12 mouse cellular contexts compared by ENCODE assay signal in the genomic region with DNA sequence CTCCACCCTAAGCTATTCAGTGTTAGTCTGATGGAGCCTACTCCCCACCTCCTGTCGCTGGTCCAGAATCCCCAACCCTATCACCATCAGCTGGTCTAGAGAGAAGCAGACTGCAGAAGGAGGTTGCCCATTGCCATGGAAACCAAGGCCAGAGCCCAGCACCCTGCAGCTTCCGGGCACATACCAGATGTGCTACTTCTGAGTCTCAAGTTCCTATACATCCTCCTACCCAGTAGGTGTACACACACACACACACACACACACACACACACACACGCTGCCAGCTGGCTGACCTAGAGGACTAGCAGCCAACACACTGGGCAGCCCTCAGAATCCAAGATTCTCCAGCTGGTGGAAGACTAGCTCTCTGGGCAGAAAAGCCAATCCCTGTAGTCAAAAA.
DNase-seq lines count a peak whose midpoint lies in the region; ATAC-seq lines count a peak whose summit lies in the region.
"Had no signal": no experiment of that assay in that cellular context is flagged by ENCODE, and none has a peak within 500 bp of the region (broad histone marks: within the 10 kb centered on the region; RNA-seq: fewer than 3 reads in every experiment).

No protein-coding gene starts in this region.

- 40% methylated on average over 3 of the region's 3 CpGs for WGBS in hindbrain, embryonic 15.5 days
- WGBS in midbrain, embryonic 16.5 days: 65% methylated on average over 3 of the region's 3 CpGs
- WGBS in kidney, embryonic 14.5 days: 73% methylated on average over 3 of the region's 3 CpGs

- H3K9me3 ChIP-seq in hindbrain, embryonic 15.5 days: no peaks in the 10 kb centered on the region
- H3K9me3 ChIP-seq in midbrain, embryonic 16.5 days (replicated peaks; ENCODE audit: control insufficient read depth, low read length, poor library complexity, severe bottlenecking): no peaks in the 10 kb centered on the region
- H3K9me3 ChIP-seq in kidney, embryonic 14.5 days (ENCODE audit: control insufficient read depth, low read length): no peaks in the 10 kb centered on the region
- H3K9me3 ChIP-seq: embryonic facial prominence, embryonic 12.5 days had no signal

- H3K27ac ChIP-seq in hindbrain, embryonic 15.5 days (replicated peaks): peak overlapping the region; percentile 53
- H3K27ac ChIP-seq in midbrain, embryonic 16.5 days (ENCODE audit: low read length): peak overlapping the region; percentile 20; the same call in 1 of the 2 replicates
- no peak overlapping the region for H3K27ac ChIP-seq in kidney, embryonic 14.5 days (ENCODE audit: low read depth, low read length)
- H3K27ac ChIP-seq: embryonic facial prominence, embryonic 12.5 days had no signal

- H3K36me3 ChIP-seq in hindbrain, embryonic 15.5 days: no peaks in the 10 kb centered on the region
- H3K36me3 ChIP-seq in midbrain, embryonic 16.5 days (ENCODE audit: control insufficient read depth, insufficient read depth, low read length): no peaks in the 10 kb centered on the region
- no peaks in the 10 kb centered on the region for H3K36me3 ChIP-seq in kidney, embryonic 14.5 days (ENCODE audit: control insufficient read depth, insufficient read depth, low read length)
- H3K36me3 ChIP-seq: embryonic facial prominence, embryonic 12.5 days had no signal

- peaks cover 38% of the 10 kb centered on the region for H3K4me1 ChIP-seq in hindbrain, embryonic 15.5 days (replicated peaks)
- peaks cover 14% of the 10 kb centered on the region for H3K4me1 ChIP-seq in midbrain, embryonic 16.5 days (ENCODE audit: control insufficient read depth, insufficient read depth, low read length)
- no peaks in the 10 kb centered on the region for H3K4me1 ChIP-seq in kidney, embryonic 14.5 days (ENCODE audit: control insufficient read depth, insufficient read depth, low read length)
- H3K4me1 ChIP-seq: embryonic facial prominence, embryonic 12.5 days had no signal

- no peaks in the 10 kb centered on the region for H3K27me3 ChIP-seq in hindbrain, embryonic 15.5 days
- no peaks in the 10 kb centered on the region for H3K27me3 ChIP-seq in midbrain, embryonic 16.5 days (ENCODE audit: control insufficient read depth, insufficient read depth, low read depth, low read length)
- no peaks in the 10 kb centered on the region for H3K27me3 ChIP-seq in kidney, embryonic 14.5 days (ENCODE audit: control insufficient read depth, insufficient read depth, low read length)
- H3K27me3 ChIP-seq: embryonic facial prominence, embryonic 12.5 days had no signal

- H3K9ac ChIP-seq in hindbrain, embryonic 15.5 days: no peak overlapping the region
- no peak overlapping the region for H3K9ac ChIP-seq in midbrain, embryonic 16.5 days (ENCODE audit: low read depth, low read length)
- H3K9ac ChIP-seq in kidney, embryonic 14.5 days (ENCODE audit: low read depth, low read length): no peak overlapping the region
- H3K9ac ChIP-seq: embryonic facial prominence, embryonic 12.5 days had no signal

- no peak overlapping the region for H3K4me2 ChIP-seq in hindbrain, embryonic 15.5 days
- no peak overlapping the region for H3K4me2 ChIP-seq in midbrain, embryonic 16.5 days (ENCODE audit: low read length)
- H3K4me2 ChIP-seq in kidney, embryonic 14.5 days (replicated peaks; ENCODE audit: low read depth, low read length): no peak overlapping the region
- H3K4me2 ChIP-seq: embryonic facial prominence, embryonic 12.5 days had no signal

- no peak overlapping the region for H3K4me3 ChIP-seq in hindbrain, embryonic 15.5 days
- no peak overlapping the region for H3K4me3 ChIP-seq in midbrain, embryonic 16.5 days (ENCODE audit: low read depth, low read length)
- H3K4me3 ChIP-seq in kidney, embryonic 14.5 days (ENCODE audit: low read length): no peak overlapping the region
- H3K4me3 ChIP-seq: embryonic facial prominence, embryonic 12.5 days had no signal

- DNase-seq in layer of hippocampus, adult 11-12 months (ENCODE audit: low spot score): peak; percentile 24
- no peak for DNase-seq in layer of hippocampus, adult 9-11 months
- peak; percentile 58 for DNase-seq in cerebellum, adult 9-10 months
- DNase-seq in urinary bladder, adult 18-20 months (ENCODE audit: low spot score in 2 of 2): no peak
- DNase-seq in embryo, embryonic 10.5 days (ENCODE audit: low spot score): no peak
- DNase-seq: gastrocnemius, postnatal 25 days; lung, adult 2 months had no signal

- peak; percentile 66 for ATAC-seq in hindbrain, embryonic 15.5 days (ENCODE audit: low FRiP score, low read depth)
- peak; percentile 68; the same call in 1 of the 2 replicates for ATAC-seq in midbrain, embryonic 16.5 days
- no peak for ATAC-seq in kidney, embryonic 14.5 days (ENCODE audit: low FRiP score, low TSS enrichment)
- ATAC-seq: activated CD4-positive, CD25-positive, alpha-beta regulatory T cell, adult 4 months had no signal

Comparison
In these comparisons a context has a peak if more than half of its experiments do, and no peak if none do; other contexts are left out.
1. DNase-seq: peak in layer of hippocampus, adult 11-12 months (single experiment) and cerebellum, adult 9-10 months (single experiment); none in layer of hippocampus, adult 9-11 months (single experiment), urinary bladder, adult 18-20 months (0 of 2) and embryo, embryonic 10.5 days (single experiment).